Mouse (Mus musculus) megakaryocyte-erythroid progenitor cell, adult 5-6 weeks (primary cell): ENCODE results near the gene Amer3. TPM values are rescaled to one million over a fixed set of nuclear protein-coding genes. Genes with fewer than 3 reads are reported as not detected.
"Not testable (repeated sequence)": the region's sequence is repeated elsewhere in the genome, so short reads cannot be mapped to it uniquely, and the experiment has no call there.

Experiments used
- ATAC-seq: replicated peaks from 2 replicates; pipeline ENCODE4 v1.8.0; 2016; ENCODE audit warnings: mild to moderate bottlenecking, inconsistent platforms; ENCODE audit not compliant: severe bottlenecking, poor library complexity, low FRiP score, low TSS enrichment
- total RNA-seq, 2 experiments: library from RNA; stranded (forward) in 1 of 2; stranded (reverse) in 1 of 2; fragments of 200-1000, 215-1000 nt in 1 of 2; fragments of >200 nt in 1 of 2; fragmentation: Nextera tagmentation in 1 of 2; gene quantifications; 2 replicates each; pipeline ENCODE4 v1.2.3; 2014 to 2017

Gene Amer3
- total RNA-seq (2014; fragmentation: Nextera tagmentation): not detected in 2 replicates
- total RNA-seq (2017): not detected in 2 replicates

- peak; percentile 96 for ATAC-seq
Observed at GRCm38 (mm10) chr1:34578851-34579781, at the start of gene Amer3. TSS of gene Amer3 (plus strand) at chr1:34579657.

- not testable (repeated sequence) for ATAC-seq
Observed at GRCm38 (mm10) chr1:34534574-34534973, 44.9 kb upstream of the Amer3 start.

- peak; percentile 32; the same call in 1 of the 2 replicates for ATAC-seq
Observed at GRCm38 (mm10) chr1:34535043-34535698, 44.3 kb upstream of the Amer3 start, which contains the start of gene Cfc1. TSS of gene Cfc1 (plus strand) at chr1:34535648.

GRCm38 (mm10) chr1:34536291-34536766 is 43.1 kb upstream of the Amer3 start:
- no peak for ATAC-seq

GRCm38 (mm10) chr1:34536767-34537485 is 42.5 kb upstream of the Amer3 start:
- ATAC-seq: 0 out of 2 replicates have a peak, but pooled peaks have one; percentile 28

GRCm38 (mm10) chr1:34547074-34547473 is 32.4 kb upstream of the Amer3 start:
- ATAC-seq: no peak

- ATAC-seq: peak; percentile 65; the same call in 1 of the 2 replicates
Observed at GRCm38 (mm10) chr1:34553690-34554089, 25.8 kb upstream of the Amer3 start.

- ATAC-seq: no peak
Observed at GRCm38 (mm10) chr1:34554275-34554674, 25.2 kb upstream of the Amer3 start.

GRCm38 (mm10) chr1:34560843-34561242 is 18.6 kb upstream of the Amer3 start, which contains the start of gene Prss40:
TSS of gene Prss40 (minus strand) at chr1:34560943.
- ATAC-seq: no peak

GRCm38 (mm10) chr1:34564383-34565045 is 14.9 kb upstream of the Amer3 start:
- no peak for ATAC-seq

- no peak for ATAC-seq
Observed at GRCm38 (mm10) chr1:34568120-34568519, 11.3 kb upstream of the Amer3 start.

GRCm38 (mm10) chr1:34569876-34570275 is 9.6 kb upstream of the Amer3 start:
- ATAC-seq: no peak

GRCm38 (mm10) chr1:34571431-34571830 is 8.0 kb upstream of the Amer3 start:
- no peak for ATAC-seq

- ATAC-seq: no peak
Observed at GRCm38 (mm10) chr1:34573221-34573620, 6.2 kb upstream of the Amer3 start.

GRCm38 (mm10) chr1:34579782-34580356 is 412 bp downstream of the Amer3 start:
- ATAC-seq: peak; percentile 46; the same call in 1 of the 2 replicates

GRCm38 (mm10) chr1:34582218-34582617 is 2.8 kb downstream of the Amer3 start:
- no peak for ATAC-seq

- no peak for ATAC-seq
Observed at GRCm38 (mm10) chr1:34583821-34584263, 4.4 kb downstream of the Amer3 start.

GRCm38 (mm10) chr1:34584736-34585135 is 5.3 kb downstream of the Amer3 start:
- ATAC-seq: no peak
